Mouse (Mus musculus): ENCODE results near the gene Chl1. TPM values are rescaled to one million over a fixed set of nuclear protein-coding genes. Genes with fewer than 3 reads are reported as not detected.

Gene Chl1
- total RNA-seq, 2 experiments from 2014 or later = 2.2 to 3.2 TPM

- DNase-seq (ENCODE audit: low spot score in 2 of 2) = no peak
These were observed 23.6 kb downstream of the Chl1 start for GRCm38 (mm10) chr6:103534027-103534426.

DNA sequence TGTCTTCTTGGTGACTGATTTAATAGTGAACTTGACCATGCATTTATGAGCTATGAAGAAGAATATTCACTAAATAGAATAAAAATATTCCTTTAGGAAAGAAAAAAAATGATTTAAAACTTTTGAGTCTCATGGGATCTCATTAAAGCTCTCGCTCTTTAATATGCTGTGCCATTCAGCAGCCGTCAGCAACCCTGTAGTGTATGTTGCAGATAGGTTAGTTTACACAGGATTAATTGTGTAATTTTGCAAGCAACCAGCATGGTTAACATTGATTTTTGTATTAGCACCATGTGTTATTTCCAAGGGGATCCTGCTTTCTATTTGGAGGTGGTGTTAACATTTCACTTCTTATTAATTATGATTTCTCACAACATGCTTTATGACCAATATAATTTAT, 32.2 kb downstream of the Chl1 start:
- no peak for DNase-seq (ENCODE audit: low spot score in 2 of 2)

GRCm38 (mm10) chr6:103543753-103544152, 33.4 kb downstream of the Chl1 start:
- DNase-seq (ENCODE audit: low spot score in 2 of 2) = no peak

GRCm38 (mm10) chr6:103546314-103546713, 35.9 kb downstream of the Chl1 start:
- no peak for DNase-seq (ENCODE audit: low spot score in 2 of 2)

GRCm38 (mm10) chr6:103549929-103550328, 39.5 kb downstream of the Chl1 start:
- DNase-seq (ENCODE audit: low spot score in 2 of 2) = no peak

DNA sequence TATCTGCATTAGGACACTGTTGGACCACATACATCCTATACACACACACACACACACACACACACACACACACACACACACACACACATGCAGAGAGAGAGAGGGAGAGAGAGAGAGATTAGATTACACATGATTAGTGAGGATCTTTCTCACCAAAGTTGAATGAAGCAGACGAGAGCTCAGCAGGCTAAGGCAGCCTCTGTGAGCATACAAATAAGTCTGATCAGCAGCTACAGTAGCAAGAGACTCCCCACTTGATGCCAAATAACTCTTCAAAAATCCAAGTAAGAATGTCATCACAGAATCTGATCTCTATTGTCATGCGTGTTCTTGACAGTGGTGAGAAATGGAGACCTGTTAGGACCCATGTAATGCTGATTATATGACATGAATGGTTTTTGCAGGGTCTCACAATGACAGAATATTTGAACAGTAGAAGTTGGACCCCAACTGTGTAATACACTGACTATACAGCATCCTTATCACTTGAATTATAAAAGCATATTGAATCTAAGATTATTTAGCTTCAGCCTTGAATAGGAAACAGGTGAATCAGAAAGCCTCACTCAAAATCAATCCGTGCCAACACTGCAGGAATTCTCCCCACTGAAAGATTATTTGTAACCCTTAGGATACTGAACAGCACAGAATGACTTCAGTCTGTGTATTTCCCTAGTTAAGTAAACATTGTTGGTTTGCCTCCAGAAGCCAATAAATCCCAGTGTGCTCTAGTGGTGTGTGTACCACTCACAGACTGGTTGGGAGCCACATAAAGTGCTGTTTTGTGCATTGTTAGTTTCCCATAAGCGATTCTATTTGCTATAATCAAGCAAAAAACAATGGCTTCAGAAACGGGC, 47.9 kb downstream of the Chl1 start:
- no peak for DNase-seq (ENCODE audit: low spot score in 2 of 2)

DNA sequence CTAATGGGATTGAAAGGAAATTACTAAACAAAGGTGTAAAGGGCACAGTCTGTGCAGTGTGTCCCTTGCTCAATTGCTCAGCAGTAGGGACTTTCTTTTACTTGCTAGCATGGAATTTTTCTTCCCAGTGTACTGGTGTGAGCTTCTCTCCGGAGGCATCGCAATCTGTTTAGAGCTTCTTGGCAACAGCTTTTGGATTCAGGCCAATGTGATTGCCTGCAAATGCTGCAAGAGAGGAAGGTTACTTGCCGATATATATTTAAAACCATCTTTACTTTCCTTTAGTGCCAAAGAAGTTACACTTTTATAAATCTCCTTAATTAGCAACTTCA, 48.5 kb downstream of the Chl1 start:
- DNase-seq (ENCODE audit: low spot score in 2 of 2) = peak in 1 of 2 experiments; percentile 9

GRCm38 (mm10) chr6:103559344-103559743, 49.0 kb downstream of the Chl1 start:
- DNase-seq (ENCODE audit: low spot score in 2 of 2) = no peak

DNA sequence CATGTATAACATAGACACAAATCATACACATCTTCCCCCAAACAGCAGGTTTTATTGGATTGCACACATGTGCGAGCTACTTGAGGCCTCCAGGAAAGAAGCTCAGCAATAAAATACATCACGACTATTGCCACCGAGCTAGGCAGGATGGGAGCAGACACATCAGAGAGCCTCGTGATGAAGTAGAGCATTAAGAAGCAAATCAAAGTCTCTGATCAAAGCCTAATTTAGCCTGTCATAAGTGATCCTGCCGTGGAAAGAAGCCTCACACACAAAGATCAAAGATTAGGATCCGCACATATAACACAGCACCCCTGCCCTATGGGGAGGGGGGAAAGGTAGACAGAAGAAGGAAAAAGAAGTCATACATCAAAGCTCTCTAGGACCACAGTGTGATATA, 54.4 kb downstream of the Chl1 start:
- DNase-seq (ENCODE audit: low spot score in 2 of 2) = no peak

DNA sequence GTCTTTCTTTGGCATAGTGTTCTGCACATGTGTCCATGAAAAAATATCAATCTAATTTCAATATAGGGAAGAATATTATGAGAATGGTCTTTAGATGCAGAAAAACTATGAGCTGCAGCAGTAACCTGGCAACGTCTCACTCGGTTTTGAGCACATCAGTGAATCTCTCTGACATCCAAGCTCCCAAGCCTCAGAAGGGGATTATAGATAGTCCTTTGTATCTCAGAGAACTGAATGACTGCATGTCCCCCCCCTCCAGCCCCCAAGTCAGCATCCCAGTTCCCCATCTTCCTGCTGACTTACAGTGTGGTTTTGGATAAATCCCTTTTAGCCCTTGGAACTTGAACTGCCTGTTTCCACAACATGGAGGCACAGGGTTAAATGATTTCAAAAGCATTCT, 56.9 kb downstream of the Chl1 start:
- DNase-seq (ENCODE audit: low spot score in 2 of 2) = no peak

DNA sequence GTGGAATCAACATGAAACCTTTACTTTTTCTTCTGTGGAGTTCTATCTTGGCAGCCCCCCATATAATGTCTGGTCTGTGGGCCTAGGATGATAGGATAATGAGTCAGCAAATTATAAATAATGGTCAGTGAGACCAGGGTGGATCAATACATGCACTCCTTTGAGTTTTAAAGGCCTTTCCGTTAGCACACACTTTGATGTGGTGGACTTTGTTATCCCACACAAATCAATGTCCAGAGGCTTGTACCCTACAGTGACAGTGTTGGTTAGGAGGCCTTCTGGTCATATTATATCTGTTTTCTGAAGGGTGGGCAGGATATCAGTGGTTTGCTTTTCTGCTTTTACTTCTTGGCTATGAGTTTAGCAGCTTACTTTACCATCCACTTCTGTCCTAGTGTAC, 62.3 kb downstream of the Chl1 start:
- no peak for DNase-seq (ENCODE audit: low spot score in 2 of 2)

DNA sequence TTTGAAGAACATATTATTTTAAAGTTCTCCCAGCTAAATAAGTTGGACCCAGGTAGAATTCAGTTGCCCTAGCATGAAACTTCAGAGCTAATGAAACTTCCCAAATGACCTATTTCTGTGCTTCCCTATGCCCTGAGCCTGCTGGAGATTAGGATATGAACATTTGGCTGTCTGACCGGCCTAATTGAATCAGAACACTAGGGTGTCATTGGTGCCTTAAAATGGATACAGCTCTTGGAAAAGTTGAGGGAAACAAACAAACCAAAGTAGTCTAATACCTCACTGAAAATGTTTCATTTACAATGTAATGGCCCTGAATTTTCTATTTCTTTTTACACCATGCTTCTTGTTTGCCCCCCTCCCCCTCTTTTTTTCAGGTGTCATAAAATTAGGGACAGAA, 73.8 kb downstream of the Chl1 start:
- DNase-seq (ENCODE audit: low spot score in 2 of 2) = no peak

GRCm38 (mm10) chr6:103585667-103586066, 75.3 kb downstream of the Chl1 start:
- DNase-seq (ENCODE audit: low spot score in 2 of 2) = no peak

GRCm38 (mm10) chr6:103586081-103586480, 75.7 kb downstream of the Chl1 start:
- DNase-seq (ENCODE audit: low spot score in 2 of 2) = no peak

DNA sequence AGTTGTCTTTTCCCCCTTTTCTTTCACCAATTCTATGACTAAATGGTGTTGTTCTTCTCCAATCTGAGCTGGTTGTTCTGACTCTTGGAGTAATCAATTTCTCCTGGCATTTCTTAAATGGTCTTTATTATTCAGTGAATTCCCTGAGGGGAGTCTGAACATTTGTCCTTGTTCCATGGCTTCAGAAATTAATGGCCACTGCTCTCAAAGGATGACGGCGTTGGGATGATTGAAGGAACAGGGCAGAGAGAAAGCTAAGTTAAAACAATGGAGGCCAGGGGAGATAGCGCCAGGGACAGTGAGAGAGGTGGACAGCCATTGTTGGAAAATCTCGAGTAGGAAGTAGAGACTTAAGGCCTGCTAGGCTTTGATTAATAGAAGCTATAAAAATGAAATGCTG, 91.7 kb downstream of the Chl1 start:
- DNase-seq (ENCODE audit: low spot score in 2 of 2) = no peak

DNA sequence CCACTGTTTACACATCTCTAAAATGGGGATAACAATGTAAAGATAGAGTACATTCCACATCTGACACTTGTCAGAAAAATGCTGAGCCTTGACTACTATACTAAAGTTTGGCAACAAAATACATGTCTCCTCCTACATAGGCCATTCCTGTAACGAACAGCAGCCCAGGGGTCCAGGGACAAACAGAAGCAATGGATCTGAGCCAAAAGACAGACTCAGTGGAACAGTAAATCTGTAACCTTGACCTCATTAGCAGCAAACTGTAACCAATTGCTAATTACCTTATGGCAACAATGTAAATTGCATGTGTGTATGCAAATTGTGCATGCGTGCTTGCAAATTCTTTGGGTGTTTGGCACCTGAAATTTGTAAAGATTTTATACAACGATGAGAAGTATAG, 100.3 kb downstream of the Chl1 start:
- no peak for DNase-seq (ENCODE audit: low spot score in 2 of 2)

DNA sequence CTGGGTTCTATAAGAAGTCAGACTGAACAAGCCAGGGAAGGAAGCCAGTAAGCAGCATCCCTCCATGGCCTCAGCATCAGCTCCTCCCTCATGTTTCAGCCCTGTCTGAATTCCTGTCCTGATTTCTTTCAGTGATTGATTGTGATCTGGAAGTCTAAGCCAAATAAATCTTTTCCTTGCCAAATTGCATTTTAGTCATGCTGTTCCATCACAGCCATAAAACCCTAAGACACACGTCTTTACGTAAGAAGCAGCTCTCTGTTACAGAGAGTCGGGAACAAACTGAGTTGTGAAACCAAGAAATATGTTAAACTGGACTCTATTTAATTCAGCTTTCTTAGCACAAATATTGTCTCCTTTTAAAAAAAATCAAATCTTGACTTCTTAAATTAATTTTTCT, 102.2 kb downstream of the Chl1 start:
- DNase-seq (ENCODE audit: low spot score in 2 of 2) = no peak

- DNase-seq (ENCODE audit: low spot score in 2 of 2) = no peak
These were observed 103.3 kb downstream of the Chl1 start for GRCm38 (mm10) chr6:103613714-103614113.

- DNase-seq (ENCODE audit: low spot score in 2 of 2) = no peak
These were observed 105.7 kb downstream of the Chl1 start for GRCm38 (mm10) chr6:103615924-103616602.

DNA sequence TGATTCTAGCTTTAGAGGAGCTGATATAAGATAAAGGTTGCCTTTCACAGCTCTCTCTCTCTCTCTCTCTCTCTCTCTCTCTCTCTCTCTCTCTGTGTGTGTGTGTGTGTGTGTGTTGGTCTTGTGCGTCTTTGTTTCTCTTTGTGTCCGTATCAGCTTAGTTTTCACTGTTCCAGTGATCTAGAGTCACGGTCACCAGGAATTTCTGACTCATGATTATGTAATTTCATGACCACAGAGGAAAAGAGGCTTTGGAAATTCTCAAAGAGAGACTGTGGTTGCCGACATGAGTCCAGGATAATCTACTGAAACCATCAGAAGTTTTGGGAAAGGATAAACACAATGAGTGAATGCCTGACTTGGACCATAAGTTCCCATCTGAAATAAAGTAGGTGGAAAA, 110.5 kb downstream of the Chl1 start:
- no peak for DNase-seq (ENCODE audit: low spot score in 2 of 2)

- DNase-seq (ENCODE audit: low spot score in 2 of 2) = no peak
These were observed 111.8 kb downstream of the Chl1 start for GRCm38 (mm10) chr6:103622117-103622713.

GRCm38 (mm10) chr6:103632856-103633255, 122.5 kb downstream of the Chl1 start:
- DNase-seq (ENCODE audit: low spot score in 2 of 2) = no peak
